Mouse (Mus musculus) stomach, postnatal 0 days (tissue): ENCODE measurements at regions not wholly inside any gene's neighbourhood (a gene's known extent, or its start where the extent isn't known, plus 50 kb on each side); places are given as distances from the start of the nearest gene placed in this dataset.
A peak's percentile ranks its signal among the peaks of the same experiment; 100 is the strongest.

Source experiments
- ATAC-seq: fragments of 200-750 bp; cut with Nextera tagmentation; 2 replicates; pipeline ENCODE4 v1.8.0; 2017; ENCODE audit not compliant: low FRiP score, low TSS enrichment
- DNase-seq: peaks from one replicate; pipeline ENCODE4 v3.0.0-alpha.2; 2016; ENCODE audit warnings: low spot score
- H3K27ac ChIP-seq: fragments of 300-500 bp; sonication (generic); replicated peaks from 2 replicates; pipeline ENCODE4 v1.5.1; 2014; ENCODE audit warnings: mild to moderate bottlenecking, control low read depth
- H3K27me3 ChIP-seq: fragments of 300-500 bp; sonication (generic); 2 replicates; pipeline ENCODE4 v1.6.1; 2014; ENCODE audit warnings: low read length; ENCODE audit not compliant: control insufficient read depth, insufficient read depth
- H3K36me3 ChIP-seq: fragments of 300-500 bp; sonication (generic); 2 replicates; pipeline ENCODE4 v1.6.1; 2014; ENCODE audit warnings: low read length, mixed read lengths; ENCODE audit not compliant: control insufficient read depth, insufficient read depth
- H3K4me1 ChIP-seq: fragments of 300-500 bp; sonication (generic); replicated peaks from 2 replicates; pipeline ENCODE4 v1.6.1; 2014; ENCODE audit warnings: antibody characterized with exemption; ENCODE audit not compliant: control insufficient read depth, insufficient read depth
- H3K4me2 ChIP-seq: fragments of 300-500 bp; sonication (generic); replicated peaks from 2 replicates; pipeline ENCODE4 v1.6.1; 2014; ENCODE audit warnings: low read depth, mild to moderate bottlenecking, control low read depth, moderate library complexity
- H3K4me3 ChIP-seq: fragments of 300-500 bp; sonication (generic); 2 replicates; pipeline ENCODE4 v1.5.1; 2014; ENCODE audit warnings: low read depth, low read length, control low read depth
- H3K9ac ChIP-seq: fragments of 300-500 bp; sonication (generic); 2 replicates; pipeline ENCODE4 v1.6.1; 2014; ENCODE audit warnings: mild to moderate bottlenecking, low read length, control low read depth, mixed read lengths
- H3K9me3 ChIP-seq: fragments of 300-500 bp; sonication (generic); 2 replicates; pipeline ENCODE4 v1.6.1; 2016; ENCODE audit warnings: low read length; ENCODE audit not compliant: control insufficient read depth
- CTCF ChIP-seq: IDR thresholded peaks from 2 replicates; pipeline ENCODE4 v1.5.1; 2016; ENCODE audit warnings: antibody characterized with exemption, low read depth, mild to moderate bottlenecking, moderate library complexity
- EP300 ChIP-seq: optimal IDR thresholded peaks from 2 replicates; pipeline ENCODE3; 2016; ENCODE audit warnings: antibody characterized with exemption
- WGBS: fragments of 180-500 bp; shearing (Covaris S2); extraction: QIAGEN DNeasy Blood & Tissue Kit; methylation state at CpG from one replicate; pipeline ENCODE4 v1.1.7; 2014; 5-methylcytosine and 5-hydroxymethylcytosine counted together

DNA sequence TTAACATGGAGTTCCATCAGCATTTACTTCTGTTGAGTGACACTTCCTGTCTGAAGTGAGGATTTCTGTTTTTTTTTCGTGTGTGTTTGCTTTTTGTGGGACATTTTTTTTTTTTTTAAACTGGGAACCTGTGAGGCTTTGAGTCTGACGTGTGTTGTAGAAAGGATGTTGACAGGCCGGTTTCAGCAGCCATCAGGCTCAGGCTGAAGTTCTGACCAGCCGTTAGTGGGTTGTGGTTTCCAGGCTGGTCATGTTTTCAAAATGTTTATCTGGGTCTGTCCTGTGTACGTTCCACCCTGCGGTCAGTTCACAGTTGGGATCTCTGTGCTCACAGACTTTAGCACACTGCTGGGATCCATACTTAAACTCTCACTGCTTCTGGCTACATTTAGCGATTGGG, 125.0 kb upstream of the Cox10 start:
- DNase-seq = no peak
- no peaks in the 10 kb centered on the region for H3K4me1 ChIP-seq
- H3K27me3 ChIP-seq = no peaks in the 10 kb centered on the region
- no peak overlapping the region for H3K27ac ChIP-seq
- 38% methylated on average over 7 of the region's 7 CpGs for WGBS
- H3K9me3 ChIP-seq = no peaks in the 10 kb centered on the region
- no peak overlapping the region for H3K4me3 ChIP-seq
- no peak overlapping the region for H3K4me2 ChIP-seq
- TF ChIP-seq EP300 = no peak
- no peak for TF ChIP-seq CTCF
- no peaks in the 10 kb centered on the region for H3K36me3 ChIP-seq
- ATAC-seq = no peak
- H3K9ac ChIP-seq = no peak overlapping the region

DNA sequence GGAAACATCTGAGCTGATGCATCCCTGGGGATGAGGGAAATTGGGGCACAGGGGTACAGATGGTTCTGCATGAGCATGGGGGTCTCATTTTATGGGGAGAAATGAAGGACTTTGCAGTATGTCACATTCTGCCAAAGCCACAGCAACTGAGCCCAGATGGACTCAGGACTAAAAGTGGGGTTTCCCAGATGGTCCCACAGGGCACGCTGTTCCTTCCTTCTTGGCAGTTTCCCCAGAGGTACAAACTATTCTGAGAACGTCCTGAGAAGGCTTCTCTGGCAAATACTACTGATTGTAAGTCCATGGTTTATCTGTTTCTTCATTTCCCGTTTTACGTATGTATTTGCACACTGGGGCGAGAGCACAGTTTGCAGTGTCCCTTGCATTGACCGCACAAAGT, 121.6 kb upstream of the Cox10 start:
- WGBS = 65% methylated on average over 6 of the region's 6 CpGs
- no peak for DNase-seq

DNA sequence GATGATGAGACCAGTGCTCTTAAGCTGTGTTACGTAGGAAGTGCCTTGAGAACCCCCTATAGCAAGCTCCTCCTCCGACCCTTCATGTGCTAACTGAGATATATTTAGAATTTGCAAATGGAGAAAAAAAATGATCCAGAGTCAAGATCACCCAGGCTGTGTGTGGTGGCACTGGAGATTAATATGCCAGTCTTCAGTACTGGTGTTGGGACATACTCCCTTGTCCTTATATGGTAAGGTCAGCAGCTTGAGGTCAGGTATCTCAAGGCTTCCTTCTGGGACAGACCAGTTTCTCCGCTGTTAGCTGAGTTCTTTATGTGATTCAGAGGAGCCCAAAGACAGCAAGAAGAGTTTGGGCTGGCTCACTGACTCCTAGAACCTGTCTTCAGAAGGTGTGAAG, 116.0 kb upstream of the Cox10 start:
- H3K27me3 ChIP-seq = no peaks in the 10 kb centered on the region
- no peak for DNase-seq
- H3K9ac ChIP-seq = no peak overlapping the region
- no peak overlapping the region for H3K27ac ChIP-seq
- 81% methylated on average over 3 of the region's 3 CpGs for WGBS
- H3K36me3 ChIP-seq = no peaks in the 10 kb centered on the region
- no peaks in the 10 kb centered on the region for H3K4me1 ChIP-seq
- no peak overlapping the region for H3K4me2 ChIP-seq
- no peak overlapping the region for H3K4me3 ChIP-seq
- no peaks in the 10 kb centered on the region for H3K9me3 ChIP-seq
- no peak for ATAC-seq
- TF ChIP-seq EP300 (no peak), CTCF (no peak)

More for the DNA sequence above, 121.6 kb upstream of the Cox10 start:
- Histone ChIP-seq H3K4me2 (no peak overlapping the region), H3K9me3 (no peaks in the 10 kb centered on the region), H3K27me3 (no peaks in the 10 kb centered on the region), H3K9ac (no peak overlapping the region), H3K4me3 (no peak overlapping the region), H3K27ac (no peak overlapping the region), H3K36me3 (no peaks in the 10 kb centered on the region), H3K4me1 (no peaks in the 10 kb centered on the region)
- TF ChIP-seq CTCF = no peak
- TF ChIP-seq EP300 = no peak
- ATAC-seq = no peak

DNA sequence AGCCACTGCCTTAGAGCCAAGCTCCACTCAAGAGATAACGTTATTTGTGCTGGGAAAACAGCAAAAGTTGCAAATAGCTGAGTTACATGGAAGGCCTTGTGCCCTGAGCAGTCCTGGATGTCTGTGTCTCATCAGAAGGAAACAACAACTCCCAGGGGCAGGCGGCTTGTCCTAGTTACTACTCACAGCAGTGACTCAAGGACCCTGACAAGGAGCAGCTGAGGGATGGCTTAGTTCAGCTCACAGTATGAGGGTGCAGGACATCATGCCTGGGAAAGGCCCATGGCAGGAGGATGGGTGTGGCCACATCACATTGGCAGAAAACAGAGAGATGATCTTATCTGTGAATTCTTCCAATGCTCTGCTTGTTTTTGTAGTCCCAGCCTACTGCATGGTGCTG, 109.4 kb upstream of the Cox10 start:
- DNase-seq (no peak), ATAC-seq (no peak)
- WGBS = 40% methylated on average over 2 of the region's 2 CpGs
- H3K27me3 ChIP-seq = no peaks in the 10 kb centered on the region
- H3K9me3 ChIP-seq = no peaks in the 10 kb centered on the region
- no peak overlapping the region for H3K27ac ChIP-seq
- no peaks in the 10 kb centered on the region for H3K36me3 ChIP-seq
- no peak overlapping the region for H3K4me3 ChIP-seq
- TF ChIP-seq EP300 = no peak
- no peak for TF ChIP-seq CTCF
- no peak overlapping the region for H3K4me2 ChIP-seq
- H3K4me1 ChIP-seq = no peaks in the 10 kb centered on the region
- H3K9ac ChIP-seq = no peak overlapping the region

DNA sequence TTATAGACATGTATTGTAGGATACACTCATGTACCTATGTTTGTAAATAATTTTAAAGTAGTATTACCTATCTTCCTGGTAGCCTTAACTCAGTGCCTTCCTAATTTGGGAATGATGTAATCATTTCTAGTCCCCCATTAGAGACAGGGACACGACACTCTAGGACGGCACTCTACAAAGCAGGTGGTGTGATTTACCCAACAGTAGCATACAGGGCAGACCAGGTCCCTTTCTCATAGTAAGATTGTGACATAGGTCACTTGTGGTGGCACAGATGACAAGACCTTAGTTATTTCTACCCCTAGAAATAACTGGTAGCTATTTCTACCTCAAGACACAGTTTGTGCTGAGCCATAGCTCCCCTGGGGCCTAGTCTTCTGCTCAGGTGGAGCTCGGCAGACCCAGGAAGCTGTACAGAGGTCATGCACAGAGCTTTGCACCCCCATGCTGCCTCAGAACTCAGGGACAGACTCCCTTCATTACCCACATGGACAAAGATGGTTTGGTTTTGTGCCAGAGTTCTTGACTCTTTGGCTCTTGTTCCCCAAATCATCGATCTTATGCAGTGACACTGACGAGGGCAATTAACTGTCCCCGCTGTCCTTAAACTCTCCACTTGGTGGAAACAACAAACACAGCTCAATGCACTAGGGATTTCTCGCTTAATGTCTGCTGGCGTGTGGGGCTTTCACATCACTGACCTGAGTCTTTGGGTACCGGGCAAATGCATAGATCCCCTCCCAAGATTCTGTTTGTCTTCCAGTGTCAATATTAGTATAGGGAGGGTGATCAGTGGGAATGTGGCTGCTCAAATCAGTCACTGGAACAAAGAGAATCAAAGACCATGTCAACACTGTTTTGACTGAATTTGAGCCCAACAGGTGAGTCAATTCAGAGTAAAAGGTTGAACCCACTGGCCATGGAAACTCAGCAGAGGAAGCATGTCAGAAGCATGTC, 108.5 kb upstream of the Cox10 start:
- Histone ChIP-seq H3K9ac (no peak overlapping the region), H3K27ac (no peak overlapping the region), H3K9me3 (no peaks in the 10 kb centered on the region), H3K4me2 (no peak overlapping the region), H3K4me1 (no peaks in the 10 kb centered on the region), H3K4me3 (no peak overlapping the region), H3K27me3 (no peaks in the 10 kb centered on the region), H3K36me3 (no peaks in the 10 kb centered on the region)
- TF ChIP-seq CTCF (no peak), EP300 (no peak)
- DNase-seq = no peak
- peak; percentile 62; the same call in 1 of the 2 replicates for ATAC-seq
- WGBS = 47% methylated on average over 9 of the region's 9 CpGs

DNA sequence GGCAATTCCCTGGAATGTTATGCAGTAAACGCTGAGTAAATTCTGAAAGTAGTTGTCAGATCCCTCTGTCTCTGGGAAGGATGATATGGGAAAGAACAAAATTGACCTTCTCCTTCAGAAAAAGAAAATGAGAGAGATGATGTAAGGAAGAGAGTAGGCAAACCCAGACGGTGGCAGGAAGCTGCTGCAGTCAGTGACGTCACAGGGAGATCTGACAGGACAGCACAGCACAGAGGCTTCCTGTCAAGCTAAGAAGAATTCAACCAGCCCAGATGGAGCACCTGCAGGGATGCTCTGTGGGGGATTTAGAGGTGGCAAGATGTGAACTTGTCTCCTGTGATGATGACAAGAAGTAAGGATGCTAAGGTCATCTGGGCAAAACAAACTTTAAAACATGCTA, 107.7 kb upstream of the Cox10 start:
- no peak for TF ChIP-seq EP300
- no peak for TF ChIP-seq CTCF
- Histone ChIP-seq H3K27ac (no peak overlapping the region), H3K4me3 (no peak overlapping the region), H3K36me3 (no peaks in the 10 kb centered on the region), H3K9ac (no peak overlapping the region), H3K9me3 (no peaks in the 10 kb centered on the region), H3K4me1 (no peaks in the 10 kb centered on the region), H3K4me2 (no peak overlapping the region), H3K27me3 (no peaks in the 10 kb centered on the region)
- WGBS = 35% methylated on average over 3 of the region's 3 CpGs
- DNase-seq (no peak), ATAC-seq (no peak)
